Mouse (Mus musculus) spleen, adult 2 months (tissue): Measurements from ENCODE around the gene Lamc3. TPM values are rescaled to one million over a fixed set of nuclear protein-coding genes. Genes with fewer than 3 reads are reported as not detected.

Experiments used
- DNase-seq, 2 experiments: peaks; one replicate each; pipeline versions ENCODE4 v3.0.0 to v3.0.0-alpha.2; 2012 to 2021; ENCODE audit warnings: low spot score in 2 of 2, low read depth in 1 of 2
- H3K27ac ChIP-seq: fragments of 200-500 bp; 2 replicates; pipeline ENCODE4 v1.5.1; 2012; ENCODE audit warnings: low read length, inconsistent platforms; ENCODE audit not compliant: insufficient read depth
- H3K27me3 ChIP-seq: fragments of 200-500 bp; 2 replicates; pipeline ENCODE4 v1.6.1; 2012; ENCODE audit warnings: mild to moderate bottlenecking, moderate library complexity, low read length, inconsistent platforms; ENCODE audit not compliant: control insufficient read depth, insufficient read depth
- H3K36me3 ChIP-seq: fragments of 200-500 bp; 2 replicates; pipeline ENCODE4 v1.6.1; 2012; ENCODE audit warnings: mild to moderate bottlenecking, low read length, inconsistent platforms; ENCODE audit not compliant: control insufficient read depth, insufficient read depth
- H3K4me1 ChIP-seq: fragments of 200-500 bp; 2 replicates; pipeline ENCODE4 v1.6.1; 2011; ENCODE audit warnings: inconsistent platforms; ENCODE audit not compliant: control insufficient read depth, insufficient read depth, insufficient read length
- H3K4me3 ChIP-seq: fragments of 200-500 bp; 2 replicates; pipeline ENCODE4 v1.5.1; 2011; ENCODE audit warnings: mild to moderate bottlenecking, inconsistent platforms; ENCODE audit not compliant: insufficient read depth, insufficient read length; ENCODE audit errors: extremely low read depth
- CTCF ChIP-seq: fragments of 200-500 bp; IDR thresholded peaks from 2 replicates; pipeline ENCODE4 v1.5.1; 2011; ENCODE audit warnings: mild to moderate bottlenecking, inconsistent platforms; ENCODE audit not compliant: insufficient read depth, insufficient read length, insufficient replicate concordance; ENCODE audit errors: extremely low read depth
- POLR2A ChIP-seq: fragments of 200-500 bp; IDR thresholded peaks from 2 replicates; pipeline ENCODE4 v1.6.1; 2011; ENCODE audit warnings: low read depth, low read length, inconsistent platforms
- WGBS: fragments of 180-500 bp; shearing (Covaris S2); methylation state at CpG from one replicate; pipeline ENCODE4 v1.1.7; 2018; 5-methylcytosine and 5-hydroxymethylcytosine counted together
- polyA plus RNA-seq: library from polyadenylated mRNA; depleted of rRNA; stranded (reverse); fragments of >200 nt; gene quantifications from 2 replicates; pipeline ENCODE4 v1.2.3, GENCODE M21; 2012

Lamc3 gene
- polyA plus RNA-seq, 1 experiment = 2.1 TPM

- no peak overlapping the region for H3K27ac ChIP-seq
- H3K4me1 ChIP-seq = no peaks in the 10 kb centered on the region
- H3K27me3 ChIP-seq = no peaks in the 10 kb centered on the region
- WGBS = 87% methylated on average over 26 of the region's 26 CpGs
- no peak overlapping the region for H3K4me3 ChIP-seq
- DNase-seq = no peak
- H3K36me3 ChIP-seq = no peaks in the 10 kb centered on the region
- TF ChIP-seq CTCF (no peak), POLR2A (no peak)
Observed at GRCm38 (mm10) chr2:31874290-31874855, 12.7 kb upstream of the Lamc3 start.

GRCm38 (mm10) chr2:31876446-31876845, 10.6 kb upstream of the Lamc3 start:
- TF ChIP-seq CTCF = no peak
- TF ChIP-seq POLR2A = no peak
- Histone ChIP-seq H3K4me3 (no peak overlapping the region), H3K27ac (no peak overlapping the region), H3K36me3 (no peaks in the 10 kb centered on the region), H3K27me3 (no peaks in the 10 kb centered on the region), H3K4me1 (peaks cover 9% of the 10 kb centered on the region; the same call in 1 of the 2 replicates)
- DNase-seq = no peak
- 67% methylated on average over 12 of the region's 12 CpGs for WGBS

- no peak overlapping the region for H3K27ac ChIP-seq
- TF ChIP-seq POLR2A (no peak), CTCF (no peak)
- DNase-seq = no peak
- H3K36me3 ChIP-seq = no peaks in the 10 kb centered on the region
- no peak overlapping the region for H3K4me3 ChIP-seq
- H3K27me3 ChIP-seq = no peaks in the 10 kb centered on the region
- 89% methylated on average over 17 of the region's 17 CpGs for WGBS
- peaks cover 10% of the 10 kb centered on the region; the same call in 1 of the 2 replicates for H3K4me1 ChIP-seq
Observed at GRCm38 (mm10) chr2:31878610-31879009, 8.5 kb upstream of the Lamc3 start.

GRCm38 (mm10) chr2:31880868-31881267, 6.2 kb upstream of the Lamc3 start:
- no peak overlapping the region; the same call in 1 of the 2 replicates for H3K27ac ChIP-seq
- DNase-seq = peak; percentile 59 to 77
- under 1% methylated on average over 14 of the region's 14 CpGs for WGBS
- no peak for TF ChIP-seq CTCF
- TF ChIP-seq POLR2A = no peak
- H3K4me3 ChIP-seq = peak overlapping the region; percentile 26; the same call in 1 of the 2 replicates
- H3K27me3 ChIP-seq = no peaks in the 10 kb centered on the region
- no peaks in the 10 kb centered on the region for H3K36me3 ChIP-seq
- H3K4me1 ChIP-seq = peaks cover 10% of the 10 kb centered on the region; the same call in 1 of the 2 replicates

GRCm38 (mm10) chr2:31883061-31883460, 4.0 kb upstream of the Lamc3 start:
- WGBS = 93% methylated on average over 4 of the region's 4 CpGs
- Histone ChIP-seq H3K27ac (no peak overlapping the region), H3K36me3 (no peaks in the 10 kb centered on the region), H3K27me3 (peaks cover 6% of the 10 kb centered on the region; the same call in 1 of the 2 replicates), H3K4me3 (no peak overlapping the region), H3K4me1 (peaks cover 10% of the 10 kb centered on the region; the same call in 1 of the 2 replicates)
- DNase-seq = no peak
- TF ChIP-seq CTCF (no peak), POLR2A (no peak)

GRCm38 (mm10) chr2:31884806-31885205, 2.3 kb upstream of the Lamc3 start:
- Histone ChIP-seq H3K36me3 (no peaks in the 10 kb centered on the region), H3K27me3 (peaks cover 6% of the 10 kb centered on the region; the same call in 1 of the 2 replicates), H3K27ac (no peak overlapping the region), H3K4me3 (no peak overlapping the region), H3K4me1 (peaks cover 10% of the 10 kb centered on the region; the same call in 1 of the 2 replicates)
- 24% methylated on average over 6 of the region's 6 CpGs for WGBS
- TF ChIP-seq CTCF (peak; percentile 59; the same call in 1 of the 2 replicates), POLR2A (no peak)
- DNase-seq = peak; percentile 21 to 60

- H3K4me1 ChIP-seq = no peaks in the 10 kb centered on the region
- no peak overlapping the region for H3K4me3 ChIP-seq
- H3K27ac ChIP-seq = no peak overlapping the region
- TF ChIP-seq POLR2A (no peak), CTCF (no peak)
- peaks cover 6% of the 10 kb centered on the region; the same call in 1 of the 2 replicates for H3K27me3 ChIP-seq
- no peak for DNase-seq
- no peaks in the 10 kb centered on the region for H3K36me3 ChIP-seq
- WGBS = 40% methylated on average over 1 of the region's 1 CpGs
Observed at GRCm38 (mm10) chr2:31888871-31889270, 1.8 kb downstream of the Lamc3 start.
